Mouse (Mus musculus): ENCODE results near the gene Tmcc1.
"Not testable (repeated sequence)": the region's sequence is repeated elsewhere in the genome, so short reads cannot be mapped to it uniquely, and the experiment has no call there.

DNA sequence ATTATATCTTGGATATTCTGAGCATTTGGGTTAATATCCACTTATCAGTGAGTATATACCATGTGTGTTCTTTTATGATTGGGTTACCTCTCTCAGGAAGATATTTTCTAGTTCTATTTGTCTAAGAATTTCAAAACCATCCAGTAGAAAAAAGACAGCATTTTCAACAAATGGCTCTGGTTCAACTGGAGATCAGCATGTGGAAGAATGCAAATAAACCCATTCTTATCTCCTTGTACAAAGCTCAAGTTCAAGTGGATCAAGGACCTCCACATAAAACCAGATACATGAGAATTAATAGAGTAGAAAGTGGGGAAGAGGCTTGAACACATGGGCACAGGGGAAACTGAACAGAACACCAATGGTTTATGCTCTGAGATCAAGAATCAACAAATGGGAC lies 133.7 kb downstream of the Tmcc1 start:
- TF ChIP-seq POLR2A (IDR thresholded peaks at IDR 0.05; ENCODE audit: borderline replicate concordance, extremely low read depth, insufficient read depth, insufficient read length, poor library complexity, severe bottlenecking); CTCF (IDR thresholded peaks at IDR 0.05; ENCODE audit: borderline replicate concordance, extremely low read depth, insufficient read depth, insufficient read length): not testable (repeated sequence)
